Mouse (Mus musculus) heart, embryonic 11.5 days (tissue): Measurements from ENCODE around the gene Hrc. TPM values are rescaled to one million over a fixed set of nuclear protein-coding genes. Genes with fewer than 3 reads are reported as not detected.
A peak's percentile ranks its signal among the peaks of the same experiment; 100 is the strongest.

Experiments
- ATAC-seq: fragments of 200-750 bp; cut with Nextera tagmentation; replicated peaks from 2 replicates; pipeline ENCODE4 v1.8.0; 2017; ENCODE audit warnings: moderate library complexity; ENCODE audit not compliant: insufficient number of reproducible peaks, low FRiP score, low TSS enrichment
- H3K27ac ChIP-seq: fragments of 300-500 bp; sonication (generic); 2 replicates; pipeline ENCODE4 v1.5.1; 2014; ENCODE audit warnings: mild to moderate bottlenecking, low read depth, low read length
- H3K27me3 ChIP-seq: fragments of 300-500 bp; sonication (generic); 2 replicates; pipeline ENCODE4 v1.6.1; 2014; ENCODE audit warnings: mild to moderate bottlenecking, low read length, mixed read lengths; ENCODE audit not compliant: control insufficient read depth, insufficient read depth
- H3K36me3 ChIP-seq: fragments of 300-500 bp; sonication (generic); 2 replicates; pipeline ENCODE4 v1.6.1; 2014; ENCODE audit warnings: mild to moderate bottlenecking, low read length, moderate library complexity, mixed read lengths; ENCODE audit not compliant: control insufficient read depth, insufficient read depth
- H3K4me1 ChIP-seq: fragments of 300-500 bp; sonication (generic); 2 replicates; pipeline ENCODE4 v1.6.1; 2014; ENCODE audit warnings: low read length; ENCODE audit not compliant: control insufficient read depth, insufficient read depth
- H3K4me2 ChIP-seq: fragments of 300-500 bp; sonication (generic); 2 replicates; pipeline ENCODE4 v1.6.1; 2014; ENCODE audit warnings: mild to moderate bottlenecking, moderate library complexity
- H3K4me3 ChIP-seq: fragments of 300-500 bp; sonication (generic); 2 replicates; pipeline ENCODE4 v1.5.1; 2014; ENCODE audit warnings: low read depth, low read length
- H3K9ac ChIP-seq: fragments of 300-500 bp; sonication (generic); 2 replicates; pipeline ENCODE4 v1.6.1; 2014; ENCODE audit warnings: mild to moderate bottlenecking, low read depth, low read length, moderate library complexity
- H3K9me3 ChIP-seq: fragments of 300-500 bp; sonication (generic); replicated peaks from 2 replicates; pipeline ENCODE4 v1.6.1; 2016; ENCODE audit warnings: low read length; ENCODE audit not compliant: control insufficient read depth
- WGBS: fragments of 180-500 bp; shearing (Covaris S2); extraction: QIAGEN DNeasy Blood & Tissue Kit; methylation state at CpG from one replicate; pipeline ENCODE4 v1.1.7; 2014; ENCODE audit not compliant: insufficient replicate concordance; 5-methylcytosine and 5-hydroxymethylcytosine counted together
- polyA plus RNA-seq: library from polyadenylated mRNA; unstranded; fragments of >200 nt; fragmentation: Nextera tagmentation; extraction: Ambion mirVana; gene quantifications from 2 replicates; pipeline ENCODE4 v1.2.1, GENCODE M21; 2014

Hrc gene
- polyA plus RNA-seq, 1 experiment from 2014 or later = 30.1 TPM

DNA sequence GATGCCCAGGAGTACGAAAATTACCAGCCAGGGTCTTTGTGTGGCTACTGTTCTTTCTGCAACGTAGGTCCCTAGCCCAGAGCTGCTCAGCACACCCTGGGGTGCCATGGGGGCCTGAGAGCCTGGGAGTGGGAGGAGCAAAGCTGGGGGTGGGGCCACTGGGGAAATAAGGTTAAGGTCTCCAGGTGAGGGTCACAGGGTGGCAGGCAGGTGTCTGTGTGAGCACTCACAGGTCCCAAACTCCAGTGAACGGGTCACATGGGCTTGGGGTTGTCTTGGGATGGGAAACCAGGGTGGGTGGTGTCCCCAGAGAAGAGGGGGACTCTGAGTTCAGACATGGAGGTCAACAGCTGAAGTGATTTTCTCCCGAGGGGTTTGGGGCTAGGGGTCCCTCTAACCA is 2.4 kb downstream of the Hrc start:
- 12% methylated on average over 4 of the region's 4 CpGs for WGBS
- Histone ChIP-seq H3K9me3 (no peaks in the 10 kb centered on the region), H3K27me3 (no peaks in the 10 kb centered on the region), H3K4me1 (peaks cover 54% of the 10 kb centered on the region), H3K9ac (0 out of 2 replicates have a peak overlapping the region, but pooled peaks have one; percentile 11), H3K4me3 (peak overlapping the region; percentile 54), H3K36me3 (no peaks in the 10 kb centered on the region), H3K4me2 (peak overlapping the region; percentile 98), H3K27ac (no peak overlapping the region)
- no peak for ATAC-seq

DNA sequence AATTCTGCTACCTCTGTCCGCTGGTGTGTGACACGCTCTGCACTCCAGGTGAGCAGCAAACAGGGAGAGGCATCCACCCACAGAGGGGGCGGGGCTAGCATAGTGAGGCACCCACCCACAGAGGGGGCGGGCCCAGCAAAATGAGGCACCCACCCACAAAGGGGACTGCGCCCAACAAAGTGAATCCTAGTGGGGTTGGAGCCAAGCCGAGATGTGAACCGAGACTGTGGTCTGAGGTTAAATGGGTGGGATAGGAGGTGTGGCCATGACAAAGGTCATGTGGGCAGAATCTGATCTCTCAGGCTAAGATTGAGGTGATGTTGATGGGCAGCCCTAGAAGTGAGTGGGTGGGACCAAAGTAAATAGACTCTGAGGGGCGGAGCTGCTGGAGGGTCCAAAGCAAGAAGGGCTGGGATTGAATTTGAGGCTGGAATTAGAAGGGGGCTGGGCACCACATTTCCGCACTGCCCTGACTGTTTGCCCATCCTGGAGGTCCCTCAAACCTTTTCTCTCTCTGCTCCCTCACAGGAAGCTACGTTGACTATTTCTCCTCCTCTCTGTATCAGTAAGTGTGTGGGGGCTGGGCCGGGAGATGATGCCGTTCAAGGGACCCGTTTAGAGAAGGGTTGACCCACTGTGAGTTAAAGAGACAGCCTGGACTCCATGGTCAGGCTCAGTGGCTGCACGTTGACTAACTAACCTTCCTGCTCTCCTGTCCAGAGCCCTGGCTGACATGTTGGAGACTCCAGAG is 3.2 kb downstream of the Hrc start:
- Histone ChIP-seq H3K4me3 (peak overlapping the region; percentile 54), H3K9ac (peak overlapping the region; percentile 40; the same call in 1 of the 2 replicates), H3K4me1 (peaks cover 48% of the 10 kb centered on the region), H3K9me3 (no peaks in the 10 kb centered on the region), H3K36me3 (no peaks in the 10 kb centered on the region), H3K4me2 (peak overlapping the region; percentile 98), H3K27me3 (no peaks in the 10 kb centered on the region), H3K27ac (0 out of 2 replicates have a peak overlapping the region, but pooled peaks have one; percentile 22)
- ATAC-seq = no peak
- WGBS = 4% methylated on average over 14 of the region's 14 CpGs

- Histone ChIP-seq H3K9me3 (no peaks in the 10 kb centered on the region), H3K27ac (0 out of 2 replicates have a peak overlapping the region, but pooled peaks have one; percentile 37), H3K4me1 (peaks cover 42% of the 10 kb centered on the region), H3K36me3 (no peaks in the 10 kb centered on the region), H3K27me3 (no peaks in the 10 kb centered on the region), H3K4me2 (peak overlapping the region; percentile 98), H3K4me3 (peak overlapping the region; percentile 54), H3K9ac (peak overlapping the region; percentile 78)
- ATAC-seq = peak; percentile 69
- under 1% methylated on average over 37 of the region's 39 CpGs for WGBS
Measured at GRCm38 (mm10) chr7:45339410-45340065, 4.4 kb downstream of the Hrc start.

DNA sequence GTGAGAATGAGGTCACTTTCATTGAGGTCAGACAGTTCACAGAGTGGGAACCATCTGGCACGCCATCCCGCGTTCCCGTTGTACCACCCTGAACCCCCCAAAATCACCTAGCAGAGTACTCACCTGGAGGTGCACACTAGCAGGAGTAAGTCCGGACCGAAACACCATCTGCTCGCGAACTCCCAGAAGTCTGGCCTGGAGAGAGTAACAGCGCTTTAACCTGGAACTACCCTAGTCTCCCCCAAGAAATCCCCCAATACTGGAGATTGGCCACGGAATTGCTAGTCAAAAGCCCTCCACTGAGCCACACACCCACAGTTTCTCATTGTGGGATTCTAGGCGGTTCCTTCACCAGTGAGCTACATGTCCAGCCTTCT is 5.0 kb downstream of the Hrc start:
- Histone ChIP-seq H3K4me3 (peak overlapping the region; percentile 54), H3K4me1 (peaks cover 36% of the 10 kb centered on the region), H3K4me2 (peak overlapping the region; percentile 98), H3K27ac (no peak overlapping the region), H3K9ac (peak overlapping the region; percentile 78), H3K27me3 (no peaks in the 10 kb centered on the region), H3K36me3 (no peaks in the 10 kb centered on the region), H3K9me3 (no peaks in the 10 kb centered on the region)
- no peak for ATAC-seq
- WGBS = 2% methylated on average over 11 of the region's 11 CpGs

- H3K4me2 ChIP-seq = peak overlapping the region; percentile 98
- under 1% methylated on average over 11 of the region's 11 CpGs for WGBS
- peak overlapping the region; percentile 78 for H3K9ac ChIP-seq
- H3K27ac ChIP-seq = no peak overlapping the region
- H3K4me3 ChIP-seq = peak overlapping the region; percentile 54
- peaks cover 30% of the 10 kb centered on the region for H3K4me1 ChIP-seq
- no peak for ATAC-seq
- H3K9me3 ChIP-seq = no peaks in the 10 kb centered on the region
- no peaks in the 10 kb centered on the region for H3K27me3 ChIP-seq
- H3K36me3 ChIP-seq = no peaks in the 10 kb centered on the region
Measured at GRCm38 (mm10) chr7:45340669-45341068, 5.6 kb downstream of the Hrc start.

- Histone ChIP-seq H3K9ac (no peak overlapping the region), H3K27me3 (no peaks in the 10 kb centered on the region), H3K27ac (no peak overlapping the region), H3K9me3 (no peaks in the 10 kb centered on the region), H3K4me3 (0 out of 2 replicates have a peak overlapping the region, but pooled peaks have one; percentile 54), H3K36me3 (no peaks in the 10 kb centered on the region), H3K4me1 (peaks cover 29% of the 10 kb centered on the region), H3K4me2 (peak overlapping the region; percentile 98)
- 4% methylated on average over 8 of the region's 8 CpGs for WGBS
- no peak for ATAC-seq
Measured at GRCm38 (mm10) chr7:45341303-45341702, 6.2 kb downstream of the Hrc start.

- WGBS = 91% methylated on average over 11 of the region's 11 CpGs
- H3K4me2 ChIP-seq = no peak overlapping the region
- no peaks in the 10 kb centered on the region for H3K36me3 ChIP-seq
- H3K27ac ChIP-seq = no peak overlapping the region
- no peak overlapping the region for H3K4me3 ChIP-seq
- no peaks in the 10 kb centered on the region for H3K27me3 ChIP-seq
- ATAC-seq = no peak
- H3K9ac ChIP-seq = no peak overlapping the region
- H3K4me1 ChIP-seq = peaks cover 29% of the 10 kb centered on the region
- H3K9me3 ChIP-seq = no peaks in the 10 kb centered on the region
Measured at GRCm38 (mm10) chr7:45342081-45342480, 7.0 kb downstream of the Hrc start.

GRCm38 (mm10) chr7:45343543-45343942 is 8.5 kb downstream of the Hrc start:
- Histone ChIP-seq H3K27ac (no peak overlapping the region), H3K4me1 (peaks cover 24% of the 10 kb centered on the region), H3K4me3 (no peak overlapping the region), H3K36me3 (no peaks in the 10 kb centered on the region), H3K9ac (no peak overlapping the region), H3K4me2 (no peak overlapping the region), H3K9me3 (no peaks in the 10 kb centered on the region), H3K27me3 (no peaks in the 10 kb centered on the region)
- 22% methylated on average over 13 of the region's 13 CpGs for WGBS
- ATAC-seq = no peak
